Mouse (Mus musculus): ENCODE results near the gene Prmt1.
"Not testable (repeated sequence)": the region's sequence is repeated elsewhere in the genome, so short reads cannot be mapped to it uniquely, and the experiment has no call there.

Gene Prmt1

GRCm38 (mm10) chr7:44986192-44986878 lies at the start of gene Prmt1:
Prmt1 (minus strand) TSS chr7:44986568.
- DNase-seq = peak; percentile 92

GRCm38 (mm10) chr7:45035631-45036030 lies 49.3 kb upstream of the Prmt1 start:
- DNase-seq = no peak

- no peak for DNase-seq
Measured at GRCm38 (mm10) chr7:45033722-45034359, 47.5 kb upstream of the Prmt1 start.

- no peak for DNase-seq
Measured at GRCm38 (mm10) chr7:45030857-45031256, 44.5 kb upstream of the Prmt1 start.

- DNase-seq = no peak
Measured at GRCm38 (mm10) chr7:45029995-45030394, 43.6 kb upstream of the Prmt1 start.

- no peak for DNase-seq
Measured at GRCm38 (mm10) chr7:45028351-45028750, 42.0 kb upstream of the Prmt1 start.

- DNase-seq = no peak
Measured at GRCm38 (mm10) chr7:45027761-45028160, 41.4 kb upstream of the Prmt1 start.

- no peak for DNase-seq
Measured at GRCm38 (mm10) chr7:45026256-45026655, 39.9 kb upstream of the Prmt1 start.

GRCm38 (mm10) chr7:45025601-45026220 lies 39.3 kb upstream of the Prmt1 start:
- no peak for DNase-seq

GRCm38 (mm10) chr7:45024281-45025248 lies 38.2 kb upstream of the Prmt1 start:
- DNase-seq = no peak

GRCm38 (mm10) chr7:45023711-45024110 lies 37.3 kb upstream of the Prmt1 start:
- DNase-seq = not testable (repeated sequence)

- no peak for DNase-seq
Measured at GRCm38 (mm10) chr7:45020225-45020624, 33.9 kb upstream of the Prmt1 start.

- no peak for DNase-seq
Measured at GRCm38 (mm10) chr7:45019031-45019571, 32.7 kb upstream of the Prmt1 start.

- DNase-seq = peak; percentile 59
Measured at GRCm38 (mm10) chr7:45017242-45018061, 31.1 kb upstream of the Prmt1 start, which contains the start of gene Rras. Rras (plus strand) TSS chr7:45017961.

- DNase-seq = no peak
Measured at GRCm38 (mm10) chr7:45016761-45017160, 30.4 kb upstream of the Prmt1 start.

GRCm38 (mm10) chr7:45015957-45016612 lies 29.7 kb upstream of the Prmt1 start, which contains the start of gene Scaf1:
Scaf1 (minus strand) TSS chr7:45016363.
- DNase-seq = peak; percentile 99

- no peak for DNase-seq
Measured at GRCm38 (mm10) chr7:45015344-45015956, 29.1 kb upstream of the Prmt1 start.

- DNase-seq = no peak
Measured at GRCm38 (mm10) chr7:45014096-45014451, 27.7 kb upstream of the Prmt1 start.

GRCm38 (mm10) chr7:45013366-45014095 lies 27.2 kb upstream of the Prmt1 start:
- no peak for DNase-seq

GRCm38 (mm10) chr7:45012824-45013223 lies 26.5 kb upstream of the Prmt1 start:
- no peak for DNase-seq
